Mouse (Mus musculus) cortical plate, adult 2 months (tissue): Measurements from ENCODE around the gene Dkkl1.

Experiments
- CTCF ChIP-seq: fragments of 200-500 bp; IDR thresholded peaks from 2 replicates; pipeline ENCODE4 v1.5.1; 2011; ENCODE audit warnings: mild to moderate bottlenecking, control low read depth, low read length; ENCODE audit not compliant: insufficient read depth; ENCODE audit errors: extremely low read depth
- POLR2A ChIP-seq: fragments of 200-500 bp; IDR thresholded peaks from 2 replicates; pipeline ENCODE4 v1.6.1; 2011; ENCODE audit warnings: mild to moderate bottlenecking, low read length, control low read depth; ENCODE audit not compliant: insufficient read depth; ENCODE audit errors: extremely low read depth

- TF ChIP-seq CTCF (no peak), POLR2A (no peak)
Measured at GRCm38 (mm10) chr7:45253806-45254205, 41.9 kb upstream of the Dkkl1 start.
